Mouse (Mus musculus) 416B (cell line): Measurements from ENCODE around the gene Cant1.

Experiments used
- DNase-seq: peaks from one replicate; pipeline ENCODE4 v3.0.0; 2011; ENCODE audit warnings: low read depth

The Cant1 gene

GRCm38 (mm10) chr11:118418834-118419504 is at the start of gene Cant1:
Gene Cant1 (minus strand): TSS chr11:118419086.
- peak; percentile 99 for DNase-seq

DNA sequence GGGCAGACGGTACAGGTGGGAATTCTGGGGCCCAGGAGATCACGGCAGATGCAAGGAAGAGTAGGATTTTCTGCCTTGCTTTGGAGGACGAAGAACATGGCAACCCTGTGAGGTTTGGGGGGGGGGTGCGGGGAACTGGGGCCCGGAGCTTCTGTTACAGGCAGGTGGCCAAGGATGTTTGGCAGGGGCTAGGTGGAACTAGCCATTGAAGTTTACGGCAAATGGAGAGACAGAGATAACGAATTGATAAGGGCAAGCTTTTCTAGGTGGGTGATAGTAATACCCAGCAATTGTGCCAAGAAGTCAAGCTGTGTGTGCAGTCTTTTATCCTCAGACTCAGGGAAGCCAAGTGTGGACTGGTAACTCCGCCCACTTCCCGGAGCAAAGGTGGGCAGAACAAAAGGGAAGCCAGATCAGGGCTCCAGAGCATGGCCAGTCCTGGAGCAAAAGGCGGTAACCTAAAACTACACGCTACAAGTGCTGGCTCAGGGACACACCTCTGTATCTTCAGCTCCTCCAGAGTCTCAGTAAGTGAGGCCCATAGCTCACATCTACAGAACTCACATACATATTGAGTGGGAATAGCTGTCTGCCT is 48.7 kb upstream of the Cant1 start:
- no peak for DNase-seq

DNA sequence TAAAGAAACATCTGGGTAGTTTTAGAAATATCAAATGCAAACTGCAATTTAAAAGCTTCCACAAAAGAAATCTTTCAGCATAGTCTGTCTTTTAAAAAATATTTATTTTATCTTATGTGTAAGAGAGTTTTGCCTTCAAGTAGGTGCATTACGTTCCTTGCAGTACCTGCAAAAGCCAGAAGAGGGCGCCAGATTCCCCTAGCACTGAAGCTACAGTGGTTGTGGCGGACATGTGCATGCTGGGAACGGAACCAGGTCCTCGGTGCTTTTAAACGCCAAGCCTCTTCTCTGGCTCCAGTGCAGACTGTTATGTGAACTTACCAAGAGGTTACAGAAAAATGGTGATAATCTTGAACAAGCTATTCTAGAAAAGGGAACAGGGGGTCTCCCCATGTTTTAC is 41.4 kb upstream of the Cant1 start:
- peak; percentile 50 for DNase-seq

- DNase-seq, result no peak
Observed at GRCm38 (mm10) chr11:118459536-118459935, 40.6 kb upstream of the Cant1 start.

- DNase-seq, result peak; percentile 53
Observed at GRCm38 (mm10) chr11:118459051-118459450, 40.2 kb upstream of the Cant1 start.

DNA sequence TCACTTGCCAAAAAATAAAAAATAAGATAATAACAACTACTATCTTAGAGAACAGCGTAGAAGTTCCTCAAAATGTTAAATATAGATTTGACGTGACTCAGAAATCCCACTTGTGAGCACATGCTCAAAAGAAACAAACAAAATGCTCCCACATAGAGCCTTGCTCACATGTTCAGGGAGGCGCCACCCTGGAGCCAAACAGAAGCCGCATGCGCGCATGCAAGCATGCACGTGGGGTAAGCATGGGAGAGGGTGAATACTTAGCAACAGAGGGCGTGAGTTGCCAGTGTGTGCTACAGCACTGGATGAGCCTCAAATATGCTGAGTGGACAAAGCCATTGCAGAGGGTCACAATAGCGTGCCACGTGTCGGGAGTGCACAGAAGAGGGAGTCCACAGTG is 38.1 kb upstream of the Cant1 start:
- peak; percentile 21 for DNase-seq

- DNase-seq, result no peak
Observed at GRCm38 (mm10) chr11:118455788-118456187, 36.9 kb upstream of the Cant1 start.

DNA sequence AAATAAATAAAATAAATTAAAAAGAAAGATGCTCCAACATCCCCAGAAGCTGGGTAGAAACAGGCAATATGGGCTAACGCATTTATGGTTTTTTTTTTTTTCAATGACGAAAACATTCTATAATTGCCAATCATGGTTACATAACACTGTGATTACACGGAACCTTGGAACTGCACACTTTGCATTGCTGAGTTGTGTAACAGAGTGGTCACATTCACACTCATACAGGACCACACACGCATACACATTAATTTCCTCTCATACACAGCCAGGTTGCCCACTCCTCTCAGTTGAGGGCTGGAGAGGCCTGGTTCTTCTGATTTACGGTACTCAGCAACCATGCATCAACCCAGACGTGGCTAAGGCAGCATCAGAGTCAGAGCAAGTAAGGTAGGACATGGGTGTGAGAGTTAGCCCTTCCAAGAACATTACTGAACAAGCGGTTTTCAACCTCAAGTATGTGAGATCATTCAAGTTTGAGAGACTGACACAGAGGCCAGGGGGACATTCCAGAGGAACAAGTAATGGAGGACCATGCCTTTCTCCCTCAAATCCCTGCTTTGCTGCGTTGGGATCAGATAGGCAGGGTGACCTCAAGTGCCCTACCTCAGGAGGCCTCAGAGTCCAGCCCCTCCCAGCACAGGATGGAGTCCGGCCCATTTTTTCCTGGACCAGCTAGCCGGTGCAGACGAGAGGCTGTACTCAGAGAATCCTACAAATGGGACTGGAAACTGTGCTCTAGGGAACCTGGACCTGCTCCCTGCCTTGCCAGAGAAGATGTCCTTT is 35.2 kb upstream of the Cant1 start:
- no peak for DNase-seq

GRCm38 (mm10) chr11:118452955-118453354 is 34.1 kb upstream of the Cant1 start:
- no peak for DNase-seq

- DNase-seq, result no peak
Observed at GRCm38 (mm10) chr11:118451211-118451610, 32.3 kb upstream of the Cant1 start.

DNA sequence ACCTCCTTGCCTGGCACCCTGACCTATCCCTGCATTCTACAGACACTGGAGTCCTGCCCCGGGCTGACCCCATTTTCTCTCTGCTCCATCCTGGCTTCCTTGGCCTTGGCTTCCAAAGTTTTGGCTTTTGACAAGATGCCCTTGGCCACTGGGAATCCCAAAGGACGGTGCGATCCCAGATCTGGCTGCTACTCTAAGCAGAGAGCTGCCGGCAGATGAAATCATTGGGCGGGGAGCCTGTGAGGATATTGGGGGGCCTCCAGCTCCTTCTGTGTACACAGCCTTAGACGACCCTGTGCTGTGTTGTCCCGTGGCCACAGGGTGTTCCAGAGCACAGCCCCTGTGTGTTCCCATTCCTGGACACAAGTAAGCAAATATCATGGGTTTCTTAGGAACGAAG is 29.5 kb upstream of the Cant1 start:
- DNase-seq, result no peak

GRCm38 (mm10) chr11:118447346-118447745 is 28.5 kb upstream of the Cant1 start:
- DNase-seq, result no peak

GRCm38 (mm10) chr11:118445843-118446242 is 27.0 kb upstream of the Cant1 start:
- peak; percentile 60 for DNase-seq

DNA sequence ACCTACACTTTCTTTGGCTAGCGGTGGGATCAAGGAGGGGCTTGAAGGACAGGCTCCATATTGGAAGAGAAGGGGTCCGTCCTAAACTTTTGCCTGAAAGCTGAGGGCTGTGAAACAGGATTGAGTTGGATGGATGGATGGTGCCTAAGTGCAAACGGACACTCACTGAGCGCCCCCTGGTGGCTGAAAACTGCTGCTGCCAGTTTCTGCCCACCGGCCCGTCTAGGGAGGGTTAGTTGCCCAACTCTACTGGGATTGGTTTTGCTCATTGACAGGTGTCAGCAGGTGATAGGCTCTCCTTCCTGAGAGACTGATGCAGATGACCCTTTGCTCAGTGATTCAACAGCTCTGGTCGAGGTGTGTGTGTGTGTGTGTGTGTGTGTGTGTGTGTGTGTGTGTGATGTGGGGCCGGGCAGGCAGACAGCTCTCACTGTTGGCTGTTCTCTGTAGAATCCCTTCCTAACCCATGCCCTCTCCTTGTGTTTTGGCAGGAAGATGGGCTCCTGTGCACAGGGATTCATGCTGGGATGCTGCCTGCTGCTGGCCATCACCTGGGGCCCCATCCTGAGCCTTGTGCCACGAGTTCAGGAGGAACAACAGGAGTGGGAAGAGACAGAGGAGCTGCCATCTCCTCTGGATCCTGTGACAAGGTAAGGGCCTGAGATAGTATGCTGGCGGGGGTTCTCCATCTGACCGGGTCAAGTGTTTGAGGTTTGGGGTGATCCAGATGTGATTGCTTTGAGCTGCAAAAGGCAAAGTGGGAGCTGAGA is 24.5 kb upstream of the Cant1 start:
- DNase-seq, result peak; percentile 40

- DNase-seq, result no peak
Observed at GRCm38 (mm10) chr11:118442691-118443090, 23.8 kb upstream of the Cant1 start.

- no peak for DNase-seq
Observed at GRCm38 (mm10) chr11:118438665-118439414, 20.0 kb upstream of the Cant1 start.

DNA sequence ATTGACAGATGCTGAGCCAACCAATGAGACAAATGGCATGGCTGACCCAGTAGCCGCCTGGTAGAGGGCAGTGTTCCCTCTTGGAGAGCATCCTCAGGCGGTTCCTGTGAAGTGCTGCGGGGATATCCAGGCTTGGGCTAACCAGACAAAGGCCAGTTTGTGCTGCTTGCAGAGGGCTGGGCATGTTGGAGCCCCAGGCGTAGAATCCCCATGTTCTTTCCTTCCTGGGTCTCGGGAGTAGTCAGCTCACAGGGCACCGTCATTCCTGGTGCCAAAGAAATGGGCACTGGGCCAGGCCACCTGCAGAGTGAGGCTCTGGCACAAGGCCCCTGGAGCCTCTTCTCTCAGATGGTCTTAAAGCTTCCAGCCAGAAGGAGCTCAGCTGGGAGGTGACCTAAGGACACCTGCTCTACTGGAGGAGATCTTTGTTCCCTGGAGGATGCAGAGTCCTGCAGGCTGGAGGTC is 17.6 kb upstream of the Cant1 start:
- DNase-seq, result no peak

GRCm38 (mm10) chr11:118434093-118434492 is 15.2 kb upstream of the Cant1 start:
- no peak for DNase-seq

GRCm38 (mm10) chr11:118433398-118433868 is 14.5 kb upstream of the Cant1 start:
- no peak for DNase-seq

- DNase-seq, result no peak
Observed at GRCm38 (mm10) chr11:118431100-118431948, 12.4 kb upstream of the Cant1 start.
